In the genomic region with DNA sequence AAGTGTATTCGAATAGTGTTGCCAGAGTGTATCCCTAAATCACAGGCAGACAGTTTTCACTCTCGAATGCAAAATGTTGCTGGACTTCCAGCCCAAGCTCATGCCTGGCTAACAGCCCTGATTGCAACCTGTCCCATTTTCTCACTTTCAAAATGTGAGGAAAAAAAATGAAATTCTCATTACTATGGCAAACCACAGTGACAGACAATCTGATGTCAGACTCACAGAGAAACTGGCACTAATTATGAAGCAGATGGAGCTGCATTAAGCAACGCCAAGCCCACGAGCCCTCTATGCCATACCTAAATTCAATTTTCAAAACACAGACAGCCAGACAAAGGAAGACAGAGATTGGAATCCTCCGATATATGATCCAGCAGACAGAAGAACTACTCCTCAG, we compare ENCODE assay signal across 13 mouse cellular contexts.
A peak's percentile ranks its signal among the peaks of the same experiment; 100 is the strongest.
DNase-seq lines count a peak whose midpoint lies in the region; ATAC-seq lines count a peak whose summit lies in the region.
"Had no signal": no experiment of that assay in that cellular context is flagged by ENCODE, and none has a peak within 500 bp of the region (broad histone marks: within the 10 kb centered on the region; RNA-seq: fewer than 3 reads in every experiment).

No protein-coding gene starts in this region.

- no peak for DNase-seq in cerebellum, postnatal 4 days (ENCODE audit: low spot score in 2 of 2)
- peak; percentile 28 for DNase-seq in left cerebral cortex, postnatal 4 days
- no peak for DNase-seq in left cerebral cortex, adult 18-20 months (ENCODE audit: low spot score in 2 of 2)
- peak; percentile 65 for DNase-seq in telencephalon, adult 2 months (ENCODE audit: low read depth, low spot score)
- DNase-seq in adrenal gland, postnatal 36 days: no peak
- DNase-seq: adrenal gland, postnatal 25 days; kidney, adult 9 months; lung, adult 18-20 months had no signal

- 38% methylated on average over 5 of the region's 5 CpGs for WGBS in forebrain, embryonic 16.5 days
- WGBS in heart, embryonic 11.5 days (ENCODE audit: insufficient replicate concordance): 78% methylated on average over 5 of the region's 5 CpGs

- H3K36me3 ChIP-seq in forebrain, embryonic 16.5 days (ENCODE audit: control insufficient read depth, insufficient read depth): no peaks in the 10 kb centered on the region
- H3K36me3 ChIP-seq in heart, embryonic 11.5 days (ENCODE audit: control insufficient read depth, insufficient read depth, low read length): no peaks in the 10 kb centered on the region
- H3K36me3 ChIP-seq: limb, embryonic 12.5 days had no signal

- H3K4me1 ChIP-seq in forebrain, embryonic 16.5 days (replicated peaks; ENCODE audit: control insufficient read depth, insufficient read depth, low read length): peaks cover 14% of the 10 kb centered on the region
- peaks cover 15% of the 10 kb centered on the region for H3K4me1 ChIP-seq in heart, embryonic 11.5 days (ENCODE audit: control insufficient read depth, insufficient read depth, low read length)
- H3K4me1 ChIP-seq: limb, embryonic 12.5 days had no signal

- H3K4me2 ChIP-seq in forebrain, embryonic 16.5 days (ENCODE audit: low read length): no peak overlapping the region
- no peak overlapping the region for H3K4me2 ChIP-seq in heart, embryonic 11.5 days
- H3K4me2 ChIP-seq: limb, embryonic 12.5 days had no signal

- H3K9me3 ChIP-seq in forebrain, embryonic 16.5 days (ENCODE audit: control insufficient read depth, low read length): no peaks in the 10 kb centered on the region
- H3K9me3 ChIP-seq in heart, embryonic 11.5 days (replicated peaks; ENCODE audit: control insufficient read depth, low read length): no peaks in the 10 kb centered on the region
- H3K9me3 ChIP-seq: limb, embryonic 12.5 days had no signal

- H3K4me3 ChIP-seq in forebrain, embryonic 16.5 days (replicated peaks; ENCODE audit: low read length): no peak overlapping the region
- H3K4me3 ChIP-seq in heart, embryonic 11.5 days (ENCODE audit: low read depth, low read length): no peak overlapping the region
- H3K4me3 ChIP-seq: erythroblast, embryonic 14.5 days; limb, embryonic 12.5 days had no signal

- H3K27ac ChIP-seq in forebrain, embryonic 16.5 days (ENCODE audit: low read length): peak overlapping the region; percentile 84
- no peak overlapping the region for H3K27ac ChIP-seq in heart, embryonic 11.5 days (ENCODE audit: low read depth, low read length)
- H3K27ac ChIP-seq: limb, embryonic 12.5 days had no signal

- ATAC-seq in cerebellum, adult (ENCODE audit: insufficient number of reproducible peaks, low FRiP score, low TSS enrichment): peak; percentile 82
- peak; percentile 85 for ATAC-seq in forebrain, embryonic 16.5 days
- no peak for ATAC-seq in heart, embryonic 11.5 days (replicated peaks; ENCODE audit: insufficient number of reproducible peaks, low FRiP score, low TSS enrichment)

- intact Hi-C loops in left cerebral cortex, postnatal 4 days (cut with DNase I): loop anchor here (5.0 kb wide), 1 partner anchor 724 kb away; no protein-coding TSS in a partner anchor

- no peaks in the 10 kb centered on the region for H3K27me3 ChIP-seq in forebrain, embryonic 16.5 days (replicated peaks; ENCODE audit: control insufficient read depth, insufficient read depth, low read length)
- H3K27me3 ChIP-seq in heart, embryonic 11.5 days (ENCODE audit: control insufficient read depth, insufficient read depth, low read length): no peaks in the 10 kb centered on the region
- H3K27me3 ChIP-seq: limb, embryonic 12.5 days had no signal

- H3K9ac ChIP-seq in forebrain, embryonic 16.5 days (replicated peaks; ENCODE audit: low read depth, low read length): no peak overlapping the region
- no peak overlapping the region for H3K9ac ChIP-seq in heart, embryonic 11.5 days (ENCODE audit: low read depth, low read length)
- H3K9ac ChIP-seq: limb, embryonic 12.5 days had no signal

Comparison
In these comparisons a context has a peak if more than half of its experiments do, and no peak if none do; other contexts are left out.
1. DNase-seq: peak in left cerebral cortex, postnatal 4 days (single experiment) and telencephalon, adult 2 months (single experiment); none in cerebellum, postnatal 4 days (0 of 2), left cerebral cortex, adult 18-20 months (0 of 2) and adrenal gland, postnatal 36 days (0 of 2).